Comparison of ENCODE assay signal across 25 mouse cellular contexts in genomic region chr3:89494630-89495029, GRCm38 (mm10). TPM values are rescaled to one million over a fixed set of nuclear protein-coding genes. Genes with fewer than 3 reads are reported as not detected.
DNase-seq lines count a peak whose midpoint lies in the region; ATAC-seq and TF ChIP-seq lines count a peak whose summit lies in the region.
"Had no signal": no experiment of that assay in that cellular context is flagged by ENCODE, and none has a peak within 500 bp of the region (broad histone marks: within the 10 kb centered on the region; RNA-seq: fewer than 3 reads in every experiment).

No protein-coding gene starts in this region.

- no peaks in the 10 kb centered on the region for H3K4me1 ChIP-seq in hindbrain, postnatal 0 days (ENCODE audit: insufficient read depth, low read length)
- H3K4me1 ChIP-seq in hindbrain, embryonic 14.5 days (replicated peaks; ENCODE audit: control insufficient read depth, insufficient read depth, low read length), result peaks cover 8% of the 10 kb centered on the region; the same call in 1 of the 2 replicates
- no peaks in the 10 kb centered on the region for H3K4me1 ChIP-seq in lung, embryonic 14.5 days (ENCODE audit: insufficient read depth)
- H3K4me1 ChIP-seq in ES-Bruce4 (ENCODE audit: control insufficient read depth, insufficient read depth, low read length), result no peaks in the 10 kb centered on the region
- H3K4me1 ChIP-seq: midbrain, embryonic 12.5 days had no signal

- H3K9ac ChIP-seq in hindbrain, postnatal 0 days (replicated peaks; ENCODE audit: low read length), result no peak overlapping the region
- no peak overlapping the region for H3K9ac ChIP-seq in hindbrain, embryonic 14.5 days
- H3K9ac ChIP-seq in lung, embryonic 14.5 days, result no peak overlapping the region
- no peak overlapping the region for H3K9ac ChIP-seq in ES-Bruce4 (ENCODE audit: low read depth, poor library complexity, severe bottlenecking)
- H3K9ac ChIP-seq: lung, embryonic 15.5 days; midbrain, embryonic 12.5 days; neural tube, embryonic 12.5 days had no signal

- no peaks in the 10 kb centered on the region for H3K36me3 ChIP-seq in hindbrain, postnatal 0 days (ENCODE audit: insufficient read depth, low read length)
- H3K36me3 ChIP-seq in hindbrain, embryonic 14.5 days (replicated peaks; ENCODE audit: control insufficient read depth, insufficient read depth), result no peaks in the 10 kb centered on the region
- H3K36me3 ChIP-seq in lung, embryonic 14.5 days (ENCODE audit: insufficient read depth), result no peaks in the 10 kb centered on the region
- H3K36me3 ChIP-seq in ES-Bruce4 (ENCODE audit: control insufficient read depth, insufficient read depth, low read length, poor library complexity, severe bottlenecking), result no peaks in the 10 kb centered on the region
- H3K36me3 ChIP-seq: G1E; lung, embryonic 15.5 days; midbrain, embryonic 12.5 days; neural tube, embryonic 12.5 days had no signal

- no peak overlapping the region for H3K27ac ChIP-seq in hindbrain, postnatal 0 days
- no peak overlapping the region for H3K27ac ChIP-seq in hindbrain, embryonic 14.5 days
- no peak overlapping the region for H3K27ac ChIP-seq in lung, embryonic 14.5 days (ENCODE audit: low read depth)
- H3K27ac ChIP-seq in ES-Bruce4 (ENCODE audit: insufficient read depth, low read length), result no peak overlapping the region
- H3K27ac ChIP-seq: lung, embryonic 15.5 days; midbrain, embryonic 12.5 days; neural tube, embryonic 12.5 days had no signal

- TF ChIP-seq CTCF in hindbrain, postnatal 0 days (IDR thresholded peaks at IDR 0.05; ENCODE audit: low read depth), result peak; percentile 40
- peak; percentile 41; the same call in 1 of the 2 replicates for TF ChIP-seq CTCF in lung, embryonic 14.5 days (IDR thresholded peaks at IDR 0.05; ENCODE audit: low read depth)
- TF ChIP-seq CTCF in ES-Bruce4 (IDR thresholded peaks at IDR 0.05; ENCODE audit: low read depth, low read length), result peak; percentile 30
- TF ChIP-seq CTCF in brain, embryonic 14.5 days (IDR thresholded peaks at IDR 0.05; ENCODE audit: borderline replicate concordance, extremely low read depth, insufficient read depth, insufficient read length), result peak; percentile 29; the same call in 1 of the 2 replicates

- 95% methylated on average over 5 of the region's 5 CpGs for WGBS in hindbrain, postnatal 0 days
- WGBS in hindbrain, embryonic 14.5 days, result 87% methylated on average over 5 of the region's 5 CpGs
- WGBS in lung, embryonic 14.5 days, result 84% methylated on average over 5 of the region's 5 CpGs

- TF ChIP-seq POLR2A in ES-Bruce4 (IDR thresholded peaks at IDR 0.05; ENCODE audit: insufficient read depth, low read length), result no peak
- no peak for TF ChIP-seq POLR2A in brain, embryonic 14.5 days (IDR thresholded peaks at IDR 0.05; ENCODE audit: borderline replicate concordance, extremely low read depth, insufficient read depth, insufficient read length, poor library complexity, severe bottlenecking)

- H3K27me3 ChIP-seq in hindbrain, postnatal 0 days (ENCODE audit: insufficient read depth, low read length), result no peaks in the 10 kb centered on the region
- H3K27me3 ChIP-seq in hindbrain, embryonic 14.5 days (ENCODE audit: control insufficient read depth, insufficient read depth, low read length), result no peaks in the 10 kb centered on the region
- no peaks in the 10 kb centered on the region for H3K27me3 ChIP-seq in lung, embryonic 14.5 days (ENCODE audit: insufficient read depth, low read length)
- no peaks in the 10 kb centered on the region for H3K27me3 ChIP-seq in ES-Bruce4 (ENCODE audit: control insufficient read depth, insufficient read depth, low read length, poor library complexity, severe bottlenecking)
- H3K27me3 ChIP-seq: lung, embryonic 15.5 days; midbrain, embryonic 12.5 days; neural tube, embryonic 12.5 days had no signal

- H3K4me3 ChIP-seq in hindbrain, postnatal 0 days (ENCODE audit: low read length), result no peak overlapping the region
- H3K4me3 ChIP-seq in hindbrain, embryonic 14.5 days (replicated peaks; ENCODE audit: low read length), result no peak overlapping the region
- H3K4me3 ChIP-seq in lung, embryonic 14.5 days (ENCODE audit: low read depth, low read length), result no peak overlapping the region
- no peak overlapping the region for H3K4me3 ChIP-seq in ES-Bruce4 (ENCODE audit: low read depth, low read length)
- H3K4me3 ChIP-seq: lung, embryonic 15.5 days; midbrain, embryonic 12.5 days; neural tube, embryonic 12.5 days had no signal

- no peaks in the 10 kb centered on the region for H3K9me3 ChIP-seq in hindbrain, postnatal 0 days (ENCODE audit: low read length)
- no peaks in the 10 kb centered on the region for H3K9me3 ChIP-seq in hindbrain, embryonic 14.5 days (ENCODE audit: control insufficient read depth, low read length)
- H3K9me3 ChIP-seq in lung, embryonic 14.5 days (ENCODE audit: low read depth, low read length), result no peaks in the 10 kb centered on the region
- no peaks in the 10 kb centered on the region for H3K9me3 ChIP-seq in ES-Bruce4 (replicated peaks; ENCODE audit: control insufficient read depth, insufficient read depth, low read length, poor library complexity, severe bottlenecking)
- H3K9me3 ChIP-seq: lung, embryonic 15.5 days; neural tube, embryonic 12.5 days had no signal

- no peak overlapping the region for H3K4me2 ChIP-seq in hindbrain, postnatal 0 days (ENCODE audit: low read depth, low read length)
- H3K4me2 ChIP-seq in hindbrain, embryonic 14.5 days (replicated peaks), result no peak overlapping the region
- no peak overlapping the region for H3K4me2 ChIP-seq in lung, embryonic 14.5 days
- H3K4me2 ChIP-seq: heart, embryonic 11.5 days; lung, embryonic 15.5 days; midbrain, embryonic 12.5 days; neural tube, embryonic 12.5 days had no signal

- no peak for TF ChIP-seq EP300 in ES-Bruce4 (IDR thresholded peaks at IDR 0.05; ENCODE audit: insufficient read depth, low read depth, low read length)

- no peak for DNase-seq in hindbrain, postnatal 0 days (ENCODE audit: low spot score)
- no peak for DNase-seq in hindbrain, embryonic 14.5 days (ENCODE audit: low spot score)
- DNase-seq in lung, embryonic 14.5 days, result no peak
- DNase-seq in lung, postnatal 4 days, result no peak
- no peak for DNase-seq in brain, embryonic 14.5 days (ENCODE audit: low read depth)
- DNase-seq in cerebellum, adult 11 months, result no peak
- no peak for DNase-seq in spleen, postnatal 10 days (ENCODE audit: low spot score in 2 of 2)
- DNase-seq: adrenal gland, postnatal 14 days; cerebellum, adult 9-10 months; gastrocnemius, postnatal 14 days; heart, adult 11 months; kidney, adult 11 months; retina, postnatal 1 day; right cerebral cortex, postnatal 25 days; spleen, adult 18-20 months; thymus, adult 2 months had no signal

- ATAC-seq in hindbrain, postnatal 0 days, result no peak
- ATAC-seq in hindbrain, embryonic 14.5 days (ENCODE audit: low FRiP score), result no peak
- no peak for ATAC-seq in lung, embryonic 14.5 days (ENCODE audit: insufficient read depth)
- ATAC-seq: forebrain, embryonic 16.5 days; hindbrain, embryonic 16.5 days had no signal

RNA-seq across cellular contexts. Expression of gene Kcnn3, which starts 25.3 kb away (rescaled TPM):
- total RNA-seq in hindbrain, postnatal 0 days (2014; rRNA removed), result 20.8 and 27.3 TPM in 2 replicates
- polyA plus RNA-seq in hindbrain, postnatal 0 days (2015; fragmentation: Nextera tagmentation; extraction: Ambion mirVana), result 7.2 and 7.4 TPM in 2 replicates
- 7.3 and 7.7 TPM in 2 replicates for polyA plus RNA-seq in hindbrain, embryonic 14.5 days (2014; fragmentation: Nextera tagmentation; extraction: Ambion mirVana)
- polyA plus RNA-seq in lung, embryonic 14.5 days (2014; fragmentation: Nextera tagmentation; extraction: Ambion mirVana), result 1.0 TPM in 2 replicates
- polyA plus RNA-seq in ES-Bruce4 (2011; ENCODE audit: insufficient read depth, insufficient read length, low read depth, missing spikeins), result 0.93 and 1.0 TPM in 2 replicates
- polyA plus RNA-seq in brain, embryonic 14.5 days (2012; rRNA removed), result 11.5 and 13.8 TPM in 2 replicates
- total RNA-seq: hematopoietic stem cell, adult 5-6 weeks had no signal
- polyA plus RNA-seq: G1E had no signal

RNA-seq across cellular contexts. Expression of gene Pmvk, which starts 40.3 kb away (rescaled TPM):
- 65.4 and 74.2 TPM in 2 replicates for total RNA-seq in hindbrain, postnatal 0 days (2014; rRNA removed)
- 117 and 120 TPM in 2 replicates for polyA plus RNA-seq in hindbrain, postnatal 0 days (2015; fragmentation: Nextera tagmentation; extraction: Ambion mirVana)
- 117 and 121 TPM in 2 replicates for polyA plus RNA-seq in hindbrain, embryonic 14.5 days (2014; fragmentation: Nextera tagmentation; extraction: Ambion mirVana)
- 46.2 and 48.0 TPM in 2 replicates for polyA plus RNA-seq in lung, embryonic 14.5 days (2014; fragmentation: Nextera tagmentation; extraction: Ambion mirVana)
- 48.3 and 51.9 TPM in 2 replicates for polyA plus RNA-seq in ES-Bruce4 (2011; ENCODE audit: insufficient read depth, insufficient read length, low read depth, missing spikeins)
- 72.2 and 86.3 TPM in 2 replicates for polyA plus RNA-seq in brain, embryonic 14.5 days (2012; rRNA removed)

RNA-seq across cellular contexts. Expression of gene Pbxip1, which starts 58.1 kb away (rescaled TPM):
- total RNA-seq in hindbrain, postnatal 0 days (2014; rRNA removed), result 22.5 and 33.6 TPM in 2 replicates
- polyA plus RNA-seq in hindbrain, postnatal 0 days (2015; fragmentation: Nextera tagmentation; extraction: Ambion mirVana), result 28.5 and 31.3 TPM in 2 replicates
- polyA plus RNA-seq in hindbrain, embryonic 14.5 days (2014; fragmentation: Nextera tagmentation; extraction: Ambion mirVana), result 9.8 and 12.8 TPM in 2 replicates
- 13.6 and 14.7 TPM in 2 replicates for polyA plus RNA-seq in lung, embryonic 14.5 days (2014; fragmentation: Nextera tagmentation; extraction: Ambion mirVana)
- 12.2 and 13.6 TPM in 2 replicates for polyA plus RNA-seq in ES-Bruce4 (2011; ENCODE audit: insufficient read depth, insufficient read length, low read depth, missing spikeins)
- polyA plus RNA-seq in brain, embryonic 14.5 days (2012; rRNA removed), result 9.5 and 13.6 TPM in 2 replicates
